Mouse (Mus musculus) CH12.LX (cell line): ENCODE measurements around the gene Strip1. TPM values are rescaled to one million over a fixed set of nuclear protein-coding genes. Genes with fewer than 3 reads are reported as not detected.

ENCODE experiments used
- DNase-seq: peaks from one replicate; pipeline ENCODE4 v3.0.0-alpha.2; 2013; ENCODE audit errors: extremely low read depth
- H3K27ac ChIP-seq: 2 replicates; pipeline ENCODE4 v1.5.1; 2012; ENCODE audit warnings: low read depth, mild to moderate bottlenecking, control low read depth, moderate library complexity; ENCODE audit not compliant: insufficient read depth
- H3K27me3 ChIP-seq: replicated peaks from 2 replicates; pipeline ENCODE3; 2012; ENCODE audit warnings: inconsistent platforms
- H3K36me3 ChIP-seq, 2 experiments: replicated peaks in 1 of 2; 2 replicates each; pipeline versions ENCODE3 to v1.6.1; 2012; ENCODE audit warnings: inconsistent platforms in 1 of 2, low read length in 1 of 2, mild to moderate bottlenecking in 1 of 2, mixed read lengths in 1 of 2, moderate library complexity in 1 of 2; ENCODE audit not compliant: control insufficient read depth in 1 of 2, insufficient read depth in 1 of 2
- H3K4me1 ChIP-seq, 2 experiments: 2 replicates each; pipeline ENCODE4 v1.6.1; 2012; ENCODE audit warnings: inconsistent platforms in 1 of 2, moderate library complexity in 1 of 2; ENCODE audit not compliant: insufficient read depth in 2 of 2, control insufficient read depth in 1 of 2
- H3K4me2 ChIP-seq: 2 replicates; pipeline ENCODE4 v1.6.1; 2012; ENCODE audit warnings: low read depth, mild to moderate bottlenecking, control low read depth; ENCODE audit not compliant: poor library complexity, insufficient read depth, severe bottlenecking
- H3K4me3 ChIP-seq, 3 experiments: fragments of 150-350 bp in 1 of 3; sonication (generic) in 1 of 3; replicated peaks in 1 of 3; 2 replicates each; pipeline versions ENCODE3 to v1.5.1; 2011 to 2012; ENCODE audit warnings: low read depth in 2 of 3, low read length in 2 of 3, mild to moderate bottlenecking in 2 of 3, moderate library complexity in 2 of 3, control low read depth in 1 of 3, improper control_type of control experiment in 1 of 3, inconsistent platforms in 1 of 3, mixed read lengths in 1 of 3; ENCODE audit not compliant: poor library complexity in 1 of 3
- H3K79me2 ChIP-seq: replicated peaks from 2 replicates; pipeline ENCODE4 v1.6.1; 2012; ENCODE audit warnings: mild to moderate bottlenecking, moderate library complexity; ENCODE audit not compliant: control insufficient read depth, poor library complexity, insufficient read depth, severe bottlenecking; ENCODE audit errors: extremely low read depth
- H3K9ac ChIP-seq: 2 replicates; pipeline ENCODE4 v1.6.1; 2012; ENCODE audit warnings: low read depth, mild to moderate bottlenecking, control low read depth, moderate library complexity; ENCODE audit not compliant: insufficient read depth
- H3K9me3 ChIP-seq: replicated peaks from 2 replicates; pipeline ENCODE3; 2012; ENCODE audit warnings: low read length, inconsistent platforms, mixed read lengths
- CHD1 ChIP-seq: IDR thresholded peaks from 2 replicates; pipeline ENCODE4 v1.6.1; 2012; ENCODE audit warnings: low read depth, low read length, improper control_type of control experiment, inconsistent platforms
- CHD2 ChIP-seq: IDR thresholded peaks from 2 replicates; pipeline ENCODE4 v1.6.1; 2011; ENCODE audit warnings: low read length, improper control_type of control experiment
- GABPA ChIP-seq: IDR thresholded peaks from 2 replicates; pipeline ENCODE4 v1.6.1; 2012; ENCODE audit warnings: low read depth, low read length, improper control_type of control experiment, inconsistent platforms; ENCODE audit not compliant: insufficient replicate concordance
- IRF4 ChIP-seq: IDR thresholded peaks from 2 replicates; pipeline ENCODE4 v1.6.1; 2014; ENCODE audit warnings: low read depth, mild to moderate bottlenecking, inconsistent platforms, low read length, improper control_type of control experiment
- MAFK ChIP-seq: IDR thresholded peaks from 2 replicates; pipeline ENCODE4 v1.6.1; 2011; ENCODE audit warnings: low read length, improper control_type of control experiment; ENCODE audit not compliant: insufficient replicate concordance
- MAX ChIP-seq: IDR thresholded peaks from 2 replicates; pipeline ENCODE4 v1.6.1; 2011; ENCODE audit warnings: low read length, improper control_type of control experiment
- MEF2A ChIP-seq: IDR thresholded peaks from 2 replicates; pipeline ENCODE4 v1.6.1; 2014; ENCODE audit warnings: low read depth, mild to moderate bottlenecking, inconsistent platforms, low read length, improper control_type of control experiment, borderline replicate concordance
- MXI1 ChIP-seq: IDR thresholded peaks from 2 replicates; pipeline ENCODE4 v1.6.1; 2011; ENCODE audit warnings: mild to moderate bottlenecking, low read depth, low read length, improper control_type of control experiment
- NRF1 ChIP-seq: IDR thresholded peaks from 2 replicates; pipeline ENCODE4 v1.6.1; 2014; ENCODE audit warnings: low read depth, mild to moderate bottlenecking, inconsistent platforms, low read length, improper control_type of control experiment, moderate library complexity
- PAX5 ChIP-seq: IDR thresholded peaks from 2 replicates; pipeline ENCODE4 v1.6.1; 2012; ENCODE audit warnings: low read length, inconsistent platforms, mixed read lengths
- RAD21 ChIP-seq: IDR thresholded peaks from 2 replicates; pipeline ENCODE4 v1.6.1; 2011; ENCODE audit warnings: low read depth, mild to moderate bottlenecking, low read length, improper control_type of control experiment, moderate library complexity
- RCOR1 ChIP-seq: conservative IDR thresholded peaks from 2 replicates; pipeline ENCODE4 v1.6.1; 2012; ENCODE audit warnings: low read depth, mild to moderate bottlenecking, inconsistent platforms, low read length, improper control_type of control experiment
- SIN3A ChIP-seq: IDR thresholded peaks from 2 replicates; pipeline ENCODE4 v1.6.1; 2012; ENCODE audit warnings: low read length, improper control_type of control experiment, inconsistent platforms
- TBP ChIP-seq: conservative IDR thresholded peaks from 2 replicates; pipeline ENCODE4 v1.6.1; 2011; ENCODE audit warnings: low read depth, low read length, improper control_type of control experiment
- TCF12 ChIP-seq: IDR thresholded peaks from 2 replicates; pipeline ENCODE4 v1.6.1; 2014; ENCODE audit warnings: low read depth, mild to moderate bottlenecking, inconsistent platforms, low read length, improper control_type of control experiment
- UBTF ChIP-seq: IDR thresholded peaks from 2 replicates; pipeline ENCODE4 v1.6.1; 2012; ENCODE audit warnings: low read depth, mild to moderate bottlenecking, inconsistent platforms, low read length, improper control_type of control experiment, moderate library complexity
- ZKSCAN1 ChIP-seq: IDR thresholded peaks from 2 replicates; pipeline ENCODE4 v1.6.1; 2012; ENCODE audit warnings: low read depth, inconsistent platforms, low read length, improper control_type of control experiment, borderline replicate concordance
- dilution Hi-C: fragments of 300-500 bp; cut with MboI; formaldehyde crosslinking; loops from 2 replicates; pipeline ENCODE4 v1.14.3; 2020; ENCODE audit warnings: low sequenced_read_pairs; ENCODE audit not compliant: extremely low pct_unique_long_range_greater_than_20kb, extremely low pct_ligation_motif_present
- in situ Hi-C: fragments of 300-500 bp; cut with MboI; formaldehyde crosslinking; loops from 3 replicates; pipeline ENCODE4 v1.14.3; 2019; ENCODE audit warnings: low sequenced_read_pairs, low pct_ligation_motif_present, low pct_unique_long_range_greater_than_20kb, mixed read lengths
- polyA plus RNA-seq: library from polyadenylated mRNA; unstranded; fragments of >175 nt; gene quantifications from 2 replicates; pipeline ENCODE4 v1.2.1, GENCODE M21; 2012; ENCODE audit warnings: low read depth; ENCODE audit not compliant: insufficient read length
- total RNA-seq, 2 experiments: library from RNA; depleted of rRNA; stranded (reverse); fragments of 300-350 nt in 1 of 2; fragments of >200 nt in 1 of 2; gene quantifications; 2 replicates each; pipeline ENCODE4 v1.2.3; 2012 to 2014

Strip1 gene
- total and polyA plus RNA-seq, 3 experiments = 18.4 to 28.2 (median 27.0) TPM

DNA sequence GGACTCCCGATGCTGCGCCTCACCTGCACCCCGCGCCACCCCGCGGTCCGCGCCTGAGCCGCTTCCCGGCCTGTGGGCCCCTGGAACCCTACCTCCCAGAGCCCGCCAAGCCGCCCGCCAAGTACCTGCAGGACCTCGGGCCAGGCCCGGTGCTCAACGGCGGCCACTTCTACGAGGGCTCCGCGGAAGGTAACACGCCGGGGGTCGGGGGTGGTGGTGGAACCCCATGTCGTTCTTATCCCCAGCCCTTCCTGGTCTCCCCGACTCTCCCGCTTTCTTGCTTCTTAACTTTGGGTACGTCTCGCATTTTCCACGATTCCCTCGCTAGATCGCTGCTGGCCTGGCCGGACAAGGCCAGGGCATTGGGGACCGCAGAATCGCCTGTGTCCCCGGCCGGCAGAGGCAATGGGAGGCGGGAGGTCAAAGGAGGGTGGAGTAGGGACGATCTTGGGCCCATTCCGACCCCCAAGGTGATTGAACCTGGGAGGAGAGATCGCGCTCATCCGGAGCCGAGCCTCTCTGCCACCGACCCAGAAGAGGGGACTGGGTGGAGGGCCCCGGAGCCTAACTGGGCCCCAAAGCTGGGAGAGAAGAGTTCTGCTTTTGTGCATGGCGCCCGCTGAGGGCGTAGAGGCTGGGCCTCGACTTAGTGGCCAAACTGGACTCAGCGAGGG, 36.1 kb downstream of the Strip1 start:
- H3K4me3 ChIP-seq = no peak overlapping the region
- H3K36me3 ChIP-seq = no peaks in the 10 kb centered on the region
- no peaks in the 10 kb centered on the region for H3K79me2 ChIP-seq
- H3K27ac ChIP-seq = no peak overlapping the region
- no peak for DNase-seq
- H3K4me1 ChIP-seq = peaks cover 5 to 13% of the 10 kb centered on the region in 2 experiments; a peak in 2 of 4 replicates
- no peaks in the 10 kb centered on the region for H3K27me3 ChIP-seq
- no peak overlapping the region for H3K4me2 ChIP-seq
- in situ Hi-C loops = no loop called here
- no peak for TF ChIP-seq MAFK
- TF ChIP-seq TCF12 = no peak
- TF ChIP-seq CHD2 = no peak
- TF ChIP-seq SIN3A = no peak
- TF ChIP-seq RCOR1 = no peak
- no peak for TF ChIP-seq MEF2A
- no peak for TF ChIP-seq RAD21
- TF ChIP-seq PAX5 = no peak
- TF ChIP-seq UBTF = no peak
- no peak for TF ChIP-seq GABPA
- TF ChIP-seq ZKSCAN1 = no peak
- dilution Hi-C loops = no loop called here
- H3K9ac ChIP-seq = no peak overlapping the region
- peaks cover 19% of the 10 kb centered on the region for H3K9me3 ChIP-seq

DNA sequence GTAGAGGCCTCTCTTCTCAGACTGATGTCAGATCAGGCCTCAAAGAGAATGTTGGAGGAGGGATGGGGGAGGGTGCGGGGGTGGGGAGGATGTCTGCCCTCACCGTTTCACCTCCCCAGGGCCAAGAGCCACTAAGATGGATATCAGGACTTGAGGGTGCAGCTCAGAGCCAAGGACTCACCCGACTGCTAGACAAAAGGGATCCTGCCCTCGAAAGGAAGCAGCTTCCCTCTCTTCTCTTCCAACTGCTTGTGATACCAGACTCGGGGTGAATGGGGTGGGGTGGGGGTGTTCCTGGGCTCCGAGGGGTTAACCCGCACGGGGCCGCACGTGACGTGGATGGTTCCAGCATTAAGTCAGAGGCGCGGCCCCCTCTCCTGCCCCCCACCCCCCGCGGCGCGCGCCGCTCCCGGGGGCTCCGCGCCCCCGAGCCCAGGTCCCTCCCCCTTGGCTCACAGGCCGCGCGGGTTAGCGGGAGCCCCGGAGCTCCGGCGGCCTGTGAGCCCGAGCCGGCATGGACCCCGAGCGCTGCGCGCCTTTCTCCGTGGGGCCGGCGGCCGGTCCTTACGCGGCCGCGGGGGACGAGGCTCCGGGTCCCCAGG, 36.7 kb downstream of the Strip1 start, which contains the start of gene Alx3:
Gene Alx3, plus strand, starts transcription at position 370 of the 602 bp plus-strand sequence.
- no peak for TF ChIP-seq RCOR1
- no peak for TF ChIP-seq MAFK
- TF ChIP-seq MXI1 = no peak
- TF ChIP-seq NRF1 = no peak
- no peak for TF ChIP-seq GABPA
- TF ChIP-seq CHD1 = no peak
- no peak for TF ChIP-seq IRF4
- TF ChIP-seq TBP = no peak
- TF ChIP-seq MAX = no peak
- no peak within 1 kb of the TSS for H3K4me3 ChIP-seq
- H3K9ac ChIP-seq = no peak within 1 kb of the TSS
- H3K79me2 ChIP-seq = no peaks in the 10 kb centered on the region
- H3K27me3 ChIP-seq = no peaks in the 10 kb centered on the region
- no peak for DNase-seq
- peaks cover 19% of the 10 kb centered on the region for H3K9me3 ChIP-seq
- H3K36me3 ChIP-seq = no peaks in the 10 kb centered on the region
- no peak within 1 kb of the TSS for H3K27ac ChIP-seq
- peaks cover 2 to 7% of the 10 kb centered on the region in 2 experiments; a peak in 2 of 4 replicates for H3K4me1 ChIP-seq
- H3K4me2 ChIP-seq = no peak within 1 kb of the TSS
- in situ Hi-C loops (no loop called here), dilution Hi-C loops (no loop called here)
